Mouse (Mus musculus) urinary bladder, postnatal 36 days (tissue): Measurements from ENCODE around the gene Muc4.

Source experiments
- DNase-seq, 2 experiments: peaks; one replicate each; pipeline ENCODE4 v3.0.0; 2022; ENCODE audit warnings: low spot score in 2 of 2, mixed read lengths in 1 of 2

Gene Muc4

GRCm38 (mm10) chr16:32735586-32735985 lies at the start of gene Muc4:
TSS of gene Muc4 (plus strand) at chr16:32735886.
- no peak for DNase-seq

- no peak for DNase-seq
These were observed 49.7 kb upstream of the Muc4 start for GRCm38 (mm10) chr16:32685998-32686397.

- no peak for DNase-seq
These were observed 48.5 kb upstream of the Muc4 start for GRCm38 (mm10) chr16:32687221-32687620.

- peak in 1 of 2 experiments; percentile 69 for DNase-seq
These were observed 46.9 kb upstream of the Muc4 start for GRCm38 (mm10) chr16:32688770-32689169.

GRCm38 (mm10) chr16:32689501-32689900 lies 46.2 kb upstream of the Muc4 start:
- DNase-seq: no peak

- DNase-seq: no peak
These were observed 38.7 kb upstream of the Muc4 start for GRCm38 (mm10) chr16:32696841-32697464.

- DNase-seq: no peak
These were observed 37.8 kb upstream of the Muc4 start for GRCm38 (mm10) chr16:32697665-32698446.

GRCm38 (mm10) chr16:32698550-32698949 lies 37.1 kb upstream of the Muc4 start:
- no peak for DNase-seq

- no peak for DNase-seq
These were observed 32.3 kb upstream of the Muc4 start for GRCm38 (mm10) chr16:32703312-32703912.

GRCm38 (mm10) chr16:32705606-32706005 lies 30.1 kb upstream of the Muc4 start:
- no peak for DNase-seq

GRCm38 (mm10) chr16:32707111-32707823 lies 28.4 kb upstream of the Muc4 start:
- DNase-seq: no peak

GRCm38 (mm10) chr16:32707824-32708456 lies 27.7 kb upstream of the Muc4 start:
- no peak for DNase-seq

- no peak for DNase-seq
These were observed 27.1 kb upstream of the Muc4 start for GRCm38 (mm10) chr16:32708457-32709033.

GRCm38 (mm10) chr16:32709116-32709515 lies 26.6 kb upstream of the Muc4 start:
- DNase-seq: no peak

GRCm38 (mm10) chr16:32710426-32711070 lies 25.1 kb upstream of the Muc4 start:
- no peak for DNase-seq

- DNase-seq: no peak
These were observed 23.5 kb upstream of the Muc4 start for GRCm38 (mm10) chr16:32712202-32712601.

- DNase-seq: no peak
These were observed 22.1 kb upstream of the Muc4 start for GRCm38 (mm10) chr16:32713556-32713955.

GRCm38 (mm10) chr16:32715364-32715763 lies 20.3 kb upstream of the Muc4 start:
- no peak for DNase-seq

GRCm38 (mm10) chr16:32723163-32723562 lies 12.5 kb upstream of the Muc4 start:
- no peak for DNase-seq

GRCm38 (mm10) chr16:32723767-32724166 lies 11.9 kb upstream of the Muc4 start:
- DNase-seq: no peak

- DNase-seq: no peak
These were observed 11.4 kb upstream of the Muc4 start for GRCm38 (mm10) chr16:32724259-32724658.
